Mouse (Mus musculus) hematopoietic multipotent progenitor cell, adult 10-12 weeks (in vitro differentiated cells): ENCODE results near the gene Tmem222. TPM values are rescaled to one million over a fixed set of nuclear protein-coding genes. Genes with fewer than 3 reads are reported as not detected.

Source experiments
- polyA plus RNA-seq: library from polyadenylated mRNA; stranded (reverse); fragments of >175 nt; gene quantifications from 2 replicates; pipeline ENCODE4 v1.2.3, GENCODE M21; 2012; ENCODE audit warnings: low replicate concordance

The Tmem222 gene
- polyA plus RNA-seq = 18.4 and 22.8 TPM in 2 replicates

DNA sequence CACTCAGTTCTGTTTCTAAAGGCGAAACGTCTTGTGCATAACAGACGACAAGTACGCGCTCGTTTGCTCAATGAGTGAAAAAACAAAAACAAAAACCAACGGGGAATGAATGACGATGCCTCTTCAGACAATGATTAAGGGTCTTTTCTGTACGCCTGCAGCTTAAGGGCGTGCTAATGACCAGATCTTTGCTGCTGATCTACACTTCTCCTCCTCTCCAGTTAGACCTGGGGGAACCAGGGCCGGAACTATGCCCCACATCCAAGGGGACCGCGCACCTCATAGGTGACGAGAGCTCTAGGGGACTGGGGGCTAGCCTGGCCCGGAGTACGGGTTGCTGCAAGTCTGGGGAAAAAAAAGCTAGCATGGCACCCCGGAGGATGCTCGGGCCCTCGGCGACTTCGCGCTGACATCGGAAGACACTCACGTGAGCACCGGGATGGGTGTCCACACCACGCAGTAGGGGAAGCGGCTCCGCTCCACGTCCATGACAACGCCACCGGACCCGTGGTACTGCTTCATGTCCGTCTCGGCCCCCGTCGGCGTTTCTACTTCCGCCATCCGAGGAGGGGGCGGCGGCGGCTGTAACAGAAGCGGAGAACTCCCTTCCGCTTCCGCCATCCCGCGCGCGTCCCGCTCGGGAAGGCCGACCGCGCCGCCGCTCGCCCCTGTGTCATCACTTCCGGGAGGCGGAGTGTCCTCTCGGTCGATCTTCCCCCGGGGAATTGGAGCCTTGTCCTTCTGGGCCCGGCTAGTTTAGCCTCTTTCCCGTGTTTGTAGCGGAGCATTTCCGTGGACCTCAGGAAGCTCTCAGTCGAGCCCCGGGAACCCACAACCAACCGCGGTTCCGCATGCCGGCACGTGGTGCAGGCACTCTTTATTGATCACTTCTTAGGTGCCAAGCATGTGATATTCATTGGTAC is at the start of gene Tmem222:
Gene Tmem222 (minus strand): TSS at position 689 of the 923 bp plus-strand sequence.

GRCm38 (mm10) chr4:133262882-133263281 is 14.7 kb downstream of the Tmem222 start, which contains the start of gene Sytl1:
TSS of gene Sytl1 (minus strand) at chr4:133263113.

DNA sequence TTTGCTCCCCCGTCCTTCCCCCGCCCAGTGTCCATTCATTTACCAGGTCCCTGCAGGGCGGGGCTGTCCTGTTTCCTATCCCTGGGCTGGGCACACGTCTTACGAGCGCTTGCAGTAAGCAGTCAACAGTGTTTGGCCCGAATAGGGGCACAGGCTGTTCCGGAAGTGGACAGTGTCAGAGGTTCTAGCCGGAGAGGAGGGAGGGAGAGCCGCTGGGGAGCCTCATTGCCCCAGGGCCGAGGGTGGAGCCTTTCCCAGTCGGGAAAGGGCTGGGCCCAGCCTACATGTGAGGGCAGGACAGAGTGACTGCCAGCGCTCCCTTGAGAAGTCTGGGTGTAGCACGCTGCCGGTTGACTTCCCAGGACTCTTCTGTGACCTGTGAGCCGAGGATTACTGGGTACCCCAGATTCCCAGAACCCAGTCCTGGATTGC is 37.1 kb downstream of the Tmem222 start, which contains the start of gene Map3k6:
Gene Map3k6 (plus strand): TSS at position 329 of the 432 bp plus-strand sequence.

Other genes starting within 250 kb of the Tmem222 start
- 145 and 160 TPM in 2 replicates for gene Wasf2, start 147.3 kb downstream of the Tmem222 start, polyA plus RNA-seq
- gene Cd164l2, start 65.7 kb downstream of the Tmem222 start, polyA plus RNA-seq = 0.31 TPM in 1 of 2 replicates, not detected in the other
- gene Gpr3, start 65.3 kb downstream of the Tmem222 start, polyA plus RNA-seq = not detected in 2 replicates
- gene Map3k6, start 37.0 kb downstream of the Tmem222 start, polyA plus RNA-seq = 2.1 and 2.6 TPM in 2 replicates
- 16.5 and 58.4 TPM in 2 replicates for gene Sytl1, start 14.7 kb downstream of the Tmem222 start, polyA plus RNA-seq
- gene Wdtc1, start 75.7 kb upstream of the Tmem222 start, polyA plus RNA-seq = 95.6 and 151 TPM in 2 replicates
- 66.9 and 101 TPM in 2 replicates for gene Slc9a1, start 91.9 kb upstream of the Tmem222 start, polyA plus RNA-seq
- gene Tent5b, start 202.3 kb upstream of the Tmem222 start, polyA plus RNA-seq = not detected in 2 replicates
- gene Trnp1, start 220.8 kb upstream of the Tmem222 start, polyA plus RNA-seq = 0.47 and 0.98 TPM in 2 replicates
- gene Kdf1, start 241.2 kb upstream of the Tmem222 start, polyA plus RNA-seq = 1.6 and 3.6 TPM in 2 replicates